Mouse (Mus musculus) kidney, postnatal 10 days (tissue): ENCODE results near the gene Bsdc1.
A peak's percentile ranks its signal among the peaks of the same experiment; 100 is the strongest.
"Not testable (repeated sequence)": the region's sequence is repeated elsewhere in the genome, so short reads cannot be mapped to it uniquely, and the experiment has no call there.

ENCODE experiments used
- DNase-seq: peaks from one replicate; pipeline ENCODE4 v3.0.0; 2021; ENCODE audit warnings: mixed read lengths

Gene Bsdc1

GRCm38 (mm10) chr4:129461183-129461960, at the start of gene Bsdc1:
Gene Bsdc1 (plus strand): TSS chr4:129461581.
- peak; percentile 100 for DNase-seq

- DNase-seq: no peak
Measured at GRCm38 (mm10) chr4:129415892-129416291, 45.5 kb upstream of the Bsdc1 start.

- no peak for DNase-seq
Measured at GRCm38 (mm10) chr4:129416478-129416877, 44.9 kb upstream of the Bsdc1 start.

DNA sequence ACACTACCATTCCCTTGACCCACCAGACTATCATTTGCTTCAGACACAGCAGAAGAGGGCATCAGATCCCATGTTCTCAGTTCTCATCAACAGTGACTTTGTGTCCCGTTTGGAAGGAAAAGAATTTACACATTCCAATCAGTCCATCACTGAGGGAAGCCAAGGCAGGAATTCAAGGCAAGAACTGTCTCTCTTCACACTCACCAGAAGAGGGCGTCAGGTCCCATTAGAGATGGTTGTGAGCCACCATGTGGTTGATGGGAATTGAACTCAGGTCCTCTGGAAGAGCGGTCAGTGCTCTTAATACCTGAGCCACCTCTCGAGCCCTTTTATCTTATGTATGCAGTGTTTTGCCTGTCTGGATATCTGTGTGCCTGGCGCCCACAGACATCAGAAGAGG, 43.1 kb upstream of the Bsdc1 start:
- DNase-seq: no peak

GRCm38 (mm10) chr4:129440340-129441063, 20.9 kb upstream of the Bsdc1 start, which contains the start of gene Zbtb8b:
Gene Zbtb8b (minus strand): TSS chr4:129440853.
- peak; percentile 83 for DNase-seq

DNA sequence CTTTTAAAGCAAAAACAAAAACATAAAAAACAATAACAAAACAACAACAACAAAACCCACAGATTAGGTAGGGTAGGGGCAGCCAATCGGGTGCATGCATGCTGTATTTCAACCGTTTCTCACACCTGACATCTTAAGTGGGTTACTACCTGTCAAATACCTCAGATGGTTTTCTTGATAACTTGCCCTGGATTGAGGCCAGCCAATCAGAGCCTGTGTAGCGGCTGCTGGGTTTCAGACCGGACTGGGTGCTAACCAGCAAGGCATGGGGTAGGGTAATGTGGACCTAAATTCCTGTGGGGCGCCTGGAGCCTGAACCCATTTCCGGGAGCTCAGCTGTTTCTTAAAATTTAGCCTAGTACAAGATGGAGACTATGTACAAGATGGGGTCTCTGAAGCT, 20.2 kb upstream of the Bsdc1 start:
- DNase-seq: no peak

DNA sequence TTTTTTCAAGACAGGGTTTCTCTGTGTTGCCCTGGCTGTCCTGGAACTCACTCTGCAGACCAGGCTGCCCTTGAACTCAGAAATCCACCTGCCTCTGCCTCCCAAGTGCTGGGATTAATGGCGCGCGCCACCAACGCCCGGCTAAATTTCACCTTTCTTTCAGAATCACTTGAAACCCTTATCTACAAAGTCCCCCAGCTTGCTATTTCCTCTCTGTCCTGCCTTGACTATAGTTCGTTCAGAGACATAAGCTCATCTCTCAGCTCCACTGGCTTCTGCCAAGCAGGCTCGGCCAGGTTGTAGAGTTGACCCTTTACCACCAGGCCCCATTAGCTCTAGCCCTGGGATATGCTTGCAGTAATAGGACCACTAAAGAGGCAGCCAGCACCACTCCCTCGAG, 14.0 kb upstream of the Bsdc1 start:
- DNase-seq: no peak

DNA sequence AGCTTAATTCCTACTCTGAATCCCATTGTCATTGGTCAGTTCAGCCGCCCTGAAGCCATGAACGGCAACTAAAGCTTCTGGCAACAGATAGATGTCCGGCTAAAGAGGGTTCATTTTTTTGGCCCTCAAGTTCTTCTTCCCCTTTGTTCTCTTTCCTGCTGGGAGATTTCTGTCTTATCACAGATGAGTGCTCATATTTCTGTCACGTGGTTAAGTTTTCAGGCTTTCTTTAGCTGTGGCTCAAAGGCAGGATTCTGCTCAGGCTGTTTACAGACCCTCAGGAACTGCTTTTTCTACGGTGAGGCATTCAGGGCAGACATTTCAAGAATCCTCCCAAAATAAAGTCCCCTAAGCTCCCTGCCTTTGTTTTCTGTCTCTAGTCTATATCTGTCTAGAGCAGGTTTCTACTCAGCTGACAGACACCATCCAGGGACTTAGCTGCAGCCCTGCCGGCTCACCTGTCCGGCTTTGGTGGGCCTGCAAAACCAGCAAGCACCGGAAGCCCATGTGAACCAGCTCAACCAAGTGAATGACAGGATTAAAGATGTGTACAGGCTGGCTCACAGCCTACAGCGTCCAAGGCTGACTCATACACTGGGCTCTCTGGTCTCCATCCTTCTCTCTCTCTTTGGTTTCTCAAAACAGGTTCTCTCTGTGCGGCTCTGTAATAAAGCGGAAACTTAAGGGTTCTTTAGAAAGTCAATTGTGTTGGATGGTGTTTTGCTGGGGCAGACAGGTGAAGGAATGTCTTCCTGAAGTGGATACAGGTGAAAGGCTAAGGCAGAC, 13.4 kb upstream of the Bsdc1 start:
- no peak for DNase-seq

GRCm38 (mm10) chr4:129448713-129449112, 12.7 kb upstream of the Bsdc1 start:
- DNase-seq: no peak

GRCm38 (mm10) chr4:129450851-129451250, 10.5 kb upstream of the Bsdc1 start:
- DNase-seq: no peak

DNA sequence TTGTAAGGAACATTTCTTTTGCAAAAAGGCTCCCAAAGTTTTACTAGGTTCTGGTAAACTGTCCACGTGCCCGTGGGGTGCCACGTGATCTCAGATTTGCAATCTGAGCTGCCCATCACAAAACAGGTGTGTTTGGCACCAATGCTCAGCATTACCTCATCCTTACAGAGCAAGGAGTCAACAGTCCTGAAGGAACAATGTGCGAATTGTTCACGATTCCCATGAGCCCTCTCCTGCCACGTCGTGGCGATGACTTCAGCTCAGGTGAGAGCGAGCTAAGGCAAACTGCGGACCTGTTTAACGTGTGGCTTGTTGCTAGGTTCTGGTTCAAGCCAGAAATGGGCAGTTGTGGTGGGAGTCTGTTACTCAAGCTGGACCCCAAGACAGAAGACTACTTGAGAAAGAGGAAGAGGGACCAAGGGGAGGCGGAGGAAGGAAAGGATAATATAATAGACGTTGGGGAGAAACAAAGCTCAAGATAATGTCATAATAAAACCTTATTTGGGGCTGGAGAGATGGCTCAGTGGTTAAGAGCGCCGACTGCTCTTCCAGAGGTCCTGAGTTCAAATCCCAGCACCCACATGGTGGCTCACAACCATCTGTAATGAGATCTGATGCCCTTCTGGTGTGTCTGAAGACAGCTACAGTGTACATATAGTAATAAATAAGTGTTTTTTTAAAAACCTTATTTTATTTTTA, 9.8 kb upstream of the Bsdc1 start:
- no peak for DNase-seq

DNA sequence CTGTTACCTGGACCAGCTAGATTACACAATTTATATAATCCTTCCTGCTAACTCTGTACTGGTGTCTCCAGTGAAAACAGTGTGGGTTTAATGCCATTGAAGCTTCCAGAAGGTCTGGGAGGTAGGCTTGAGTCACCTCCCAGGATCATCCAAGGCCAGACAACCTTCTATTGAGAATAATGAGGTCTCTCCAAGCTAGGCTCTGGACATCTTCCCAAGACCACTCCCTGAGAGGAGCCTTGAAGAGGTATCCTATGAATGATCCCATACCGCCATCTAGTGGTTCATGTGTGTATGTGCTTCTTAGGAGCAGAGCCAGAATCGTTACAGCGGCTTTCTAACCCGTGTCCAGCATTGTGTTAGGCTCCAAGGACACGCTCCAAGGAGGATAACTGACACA, 6.1 kb upstream of the Bsdc1 start:
- DNase-seq: peak; percentile 70

DNA sequence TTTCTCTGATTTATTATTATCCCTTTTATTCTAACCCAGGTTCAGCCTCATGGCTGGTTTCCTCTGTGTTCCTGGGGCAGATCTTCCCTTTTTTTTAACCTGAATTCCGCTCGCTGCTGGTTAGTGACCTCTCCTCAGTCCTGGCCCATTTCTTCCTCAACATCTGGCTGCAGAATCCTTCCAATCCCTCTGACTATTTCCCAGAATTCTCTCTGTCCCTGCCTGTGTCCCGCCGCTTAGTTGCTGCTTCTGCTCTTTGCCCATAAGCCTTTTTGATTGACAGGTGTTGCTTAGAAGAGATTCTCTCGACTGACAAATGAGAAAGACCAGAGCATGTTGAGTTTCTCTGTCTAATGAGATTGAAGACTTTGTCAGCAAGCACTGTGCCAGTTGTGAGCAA, 5.3 kb upstream of the Bsdc1 start:
- DNase-seq: no peak

- DNase-seq: not testable (repeated sequence)
Measured at GRCm38 (mm10) chr4:129457311-129457710, 4.1 kb upstream of the Bsdc1 start.

DNA sequence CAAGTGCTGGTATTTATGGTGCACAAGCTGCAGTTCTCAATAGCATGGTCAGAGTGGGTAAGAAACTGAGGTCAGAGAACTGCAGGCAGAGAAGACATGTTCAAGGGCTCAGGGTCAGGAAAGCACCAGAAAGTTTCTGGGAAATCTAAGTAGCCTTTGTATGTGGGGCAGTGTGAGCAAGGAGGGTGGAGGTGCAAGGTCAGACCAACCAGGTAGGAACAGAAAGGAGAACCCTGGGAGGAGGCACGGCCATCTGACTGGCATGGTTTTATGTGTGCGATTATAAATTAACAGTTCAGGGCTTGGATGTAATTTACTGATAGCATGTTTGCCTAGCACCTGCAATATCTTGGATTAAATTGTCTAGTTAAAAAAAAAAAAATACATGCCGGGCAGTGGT, 1.7 kb upstream of the Bsdc1 start:
- DNase-seq: no peak

DNA sequence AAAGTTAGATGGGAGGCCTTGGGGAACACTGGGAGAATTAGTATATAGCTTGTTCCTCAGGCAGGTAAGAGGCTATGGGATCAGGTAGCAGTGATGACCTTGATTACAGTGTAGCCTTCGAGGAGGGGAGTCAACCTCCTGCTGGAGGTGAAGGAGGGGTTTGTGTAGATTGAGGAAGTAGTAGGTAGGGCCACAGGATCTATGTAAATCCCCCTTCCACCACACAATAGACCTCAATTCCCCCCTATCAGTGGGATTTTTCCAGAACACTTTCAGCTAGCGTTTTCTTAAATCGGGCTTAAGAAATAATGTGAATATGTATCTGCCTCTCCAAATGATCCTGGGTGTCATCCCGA, 576 bp upstream of the Bsdc1 start:
- no peak for DNase-seq

DNA sequence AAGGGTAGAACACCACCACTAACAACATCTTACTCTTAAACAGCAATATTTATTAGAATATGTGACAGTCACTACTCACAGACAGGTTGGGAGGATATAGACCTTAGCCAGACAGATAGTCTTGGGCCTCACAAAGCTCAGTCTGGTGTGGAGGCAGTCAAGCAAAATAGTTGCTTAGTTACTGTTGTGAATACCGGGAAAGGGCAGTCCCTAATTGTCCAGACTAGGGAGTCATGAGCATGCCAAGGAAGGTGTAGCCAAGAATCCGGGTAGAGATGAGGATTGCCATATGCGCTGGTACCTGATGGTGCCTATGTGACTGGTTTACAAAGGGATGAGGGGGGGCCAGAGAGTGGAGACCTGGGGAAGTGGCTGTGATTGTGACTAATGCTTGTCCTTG, 737 bp downstream of the Bsdc1 start:
- DNase-seq: no peak

- DNase-seq: no peak
Measured at GRCm38 (mm10) chr4:129463097-129464059, 2.0 kb downstream of the Bsdc1 start.

DNA sequence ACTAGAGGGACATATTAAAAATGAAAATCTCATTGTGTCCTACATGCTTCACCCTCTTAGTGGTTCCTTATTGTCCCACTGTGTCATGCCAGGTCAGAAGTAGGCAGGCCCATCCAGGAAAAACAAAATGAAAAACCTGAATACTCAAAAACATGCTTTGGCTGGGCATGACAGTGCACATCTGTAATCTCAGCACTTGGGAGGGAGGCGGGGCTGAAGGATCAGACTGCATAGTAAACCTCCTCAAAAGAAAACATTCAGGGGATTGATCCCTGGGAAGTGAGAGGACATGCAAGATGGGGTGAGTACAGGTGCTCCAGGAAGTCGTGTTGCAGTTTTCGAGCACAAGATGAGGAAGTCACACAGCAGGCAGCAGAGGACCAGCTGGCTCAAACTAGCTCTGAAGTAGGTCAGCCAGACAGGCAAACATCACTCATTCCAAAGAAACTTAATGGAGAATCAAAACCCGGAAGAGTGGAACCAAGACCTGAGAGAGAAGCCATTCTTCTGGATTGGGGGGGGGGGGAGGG, 3.0 kb downstream of the Bsdc1 start:
- no peak for DNase-seq

DNA sequence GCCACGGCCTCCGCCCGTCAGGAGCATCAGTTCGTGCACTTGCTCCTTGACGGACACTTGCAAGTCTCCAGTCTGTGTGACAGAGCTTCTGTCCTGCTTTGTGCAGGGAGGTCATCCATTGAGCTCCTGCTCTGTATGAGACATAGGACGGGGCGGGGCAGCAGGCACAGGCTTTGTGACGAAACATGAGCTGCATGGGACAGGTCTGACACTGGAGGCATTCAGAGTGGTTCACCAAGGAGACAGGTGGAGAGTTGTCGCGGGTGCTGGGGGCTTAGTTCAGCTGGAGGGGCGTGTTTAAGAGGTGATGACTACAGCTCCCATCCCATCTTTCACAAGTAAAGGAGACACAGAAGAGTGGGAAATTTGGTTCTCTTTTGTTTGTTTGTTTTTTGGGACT, 14.7 kb downstream of the Bsdc1 start:
- DNase-seq: no peak

DNA sequence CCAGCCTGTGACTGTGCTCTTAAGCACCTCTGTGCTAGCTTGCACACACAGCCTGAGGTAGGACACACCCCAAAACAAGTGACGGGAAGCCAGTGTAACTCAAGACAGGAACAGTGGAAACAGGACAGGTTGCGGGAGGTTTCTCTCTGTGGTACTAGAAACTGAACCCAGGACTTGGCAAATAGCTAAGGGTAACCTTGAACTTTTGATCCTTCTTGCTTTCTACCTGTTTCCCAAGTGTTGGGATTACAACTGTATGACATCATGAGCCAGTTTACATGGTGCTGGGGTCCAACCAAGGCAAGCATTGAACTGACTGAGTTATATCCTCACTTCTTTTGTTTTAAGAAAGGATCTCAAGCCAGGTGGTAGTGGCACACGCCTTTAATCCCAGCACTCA, 18.5 kb downstream of the Bsdc1 start:
- no peak for DNase-seq

GRCm38 (mm10) chr4:129481090-129481489, 19.7 kb downstream of the Bsdc1 start:
- no peak for DNase-seq
